Mouse (Mus musculus) liver, adult 2 months (tissue): ENCODE measurements around the gene Pgm2.

Experiments
- CTCF ChIP-seq: fragments of 200-500 bp; IDR thresholded peaks from 2 replicates; pipeline ENCODE4 v1.5.1; 2011; ENCODE audit warnings: low read depth, low read length, control low read depth
- POLR2A ChIP-seq: fragments of 200-500 bp; IDR thresholded peaks from 2 replicates; pipeline ENCODE4 v1.6.1; 2011; ENCODE audit warnings: low read length, control low read depth; ENCODE audit not compliant: insufficient read depth; ENCODE audit errors: extremely low read depth

- TF ChIP-seq CTCF (no peak), POLR2A (no peak)
These were observed 16.5 kb downstream of the Pgm2 start for GRCm38 (mm10) chr5:64109217-64109616.
